Mouse (Mus musculus): Measurements from ENCODE around the gene Ccdc33. TPM values are rescaled to one million over a fixed set of nuclear protein-coding genes. Genes with fewer than 3 reads are reported as not detected.

Ccdc33 gene
- polyA plus RNA-seq, 1 experiment from 2014 or later: 0.17 TPM

DNA sequence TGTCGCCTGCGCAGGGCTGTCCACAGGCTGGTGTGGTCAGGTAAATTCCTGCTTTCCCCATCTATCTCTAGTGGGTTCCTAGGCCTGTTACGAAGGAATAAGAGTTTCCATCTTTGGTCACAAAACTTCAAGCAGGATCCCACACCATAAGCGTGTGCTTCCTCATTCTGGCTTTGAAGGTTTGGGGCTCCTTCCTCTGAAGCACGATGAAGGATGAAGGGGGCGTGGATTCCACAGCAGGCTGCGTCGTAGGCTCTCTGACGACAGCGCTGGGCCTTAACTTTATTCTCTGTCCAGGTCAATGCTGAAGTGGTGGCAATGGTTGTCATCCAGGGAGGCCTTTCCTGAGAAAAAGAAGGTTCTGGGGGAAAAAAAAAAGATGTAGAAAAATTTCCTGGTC is 138.1 kb downstream of the Ccdc33 start:
- Histone ChIP-seq H3K36me3 (ENCODE audit: control insufficient read depth, insufficient read depth, low read length) (no peaks in the 10 kb centered on the region), H3K27me3 (ENCODE audit: control insufficient read depth, insufficient read depth, low read length) (no peaks in the 10 kb centered on the region), H3K27ac (replicated peaks; ENCODE audit: low read depth, low read length) (no peak overlapping the region), H3K9me3 (ENCODE audit: control insufficient read depth, low read length) (no peaks in the 10 kb centered on the region), H3K4me1 (ENCODE audit: control insufficient read depth, insufficient read depth, low read length) (no peaks in the 10 kb centered on the region), H3K9ac (ENCODE audit: low read length) (no peak overlapping the region), H3K4me2 (ENCODE audit: low read depth, severe bottlenecking) (no peak overlapping the region), H3K4me3 (ENCODE audit: low read depth, low read length) (no peak overlapping the region)
- DNase-seq (ENCODE audit: low spot score) (no peak), ATAC-seq (ENCODE audit: insufficient number of reproducible peaks, low FRiP score, low TSS enrichment, low read depth) (no peak)
- 82% methylated on average over 10 of the region's 10 CpGs for WGBS

DNA sequence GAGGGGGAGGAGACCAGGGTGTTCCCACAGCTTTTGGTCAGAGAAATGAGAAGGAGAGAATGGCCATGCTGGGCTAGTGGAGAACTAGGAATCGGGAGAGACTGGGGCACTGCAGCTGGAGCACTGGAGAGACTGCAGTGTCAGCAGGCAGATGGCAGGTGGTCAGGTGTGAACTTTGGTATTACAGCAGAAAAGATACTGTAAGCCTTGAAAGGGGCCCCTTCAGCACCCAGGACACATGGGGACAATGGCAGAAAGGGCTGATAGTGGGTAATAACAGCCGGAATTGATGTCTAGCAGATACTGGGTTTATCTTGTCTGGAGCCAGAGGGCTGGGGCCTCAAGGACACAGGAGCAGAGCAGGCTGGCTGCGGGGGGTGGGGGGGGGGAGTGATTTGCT is 139.8 kb downstream of the Ccdc33 start:
- 54% methylated on average over 3 of the region's 3 CpGs for WGBS
- Histone ChIP-seq H3K9me3 (ENCODE audit: control insufficient read depth, low read length) (no peaks in the 10 kb centered on the region), H3K4me2 (ENCODE audit: low read depth, severe bottlenecking) (no peak overlapping the region)

More for the DNA sequence above, 139.8 kb downstream of the Ccdc33 start:
- Histone ChIP-seq H3K36me3 (ENCODE audit: control insufficient read depth, insufficient read depth, low read length) (no peaks in the 10 kb centered on the region), H3K27ac (replicated peaks; ENCODE audit: low read depth, low read length) (no peak overlapping the region), H3K27me3 (ENCODE audit: control insufficient read depth, insufficient read depth, low read length) (no peaks in the 10 kb centered on the region), H3K9ac (ENCODE audit: low read length) (no peak overlapping the region), H3K4me3 (ENCODE audit: low read depth, low read length) (no peak overlapping the region), H3K4me1 (ENCODE audit: control insufficient read depth, insufficient read depth, low read length) (peaks cover 6% of the 10 kb centered on the region; the same call in 1 of the 2 replicates)
- DNase-seq (ENCODE audit: low spot score) (no peak), ATAC-seq (ENCODE audit: insufficient number of reproducible peaks, low FRiP score, low TSS enrichment, low read depth) (no peak)

Other genes with a start within 250 kb of the Ccdc33 start
- gene Ubl7, start 207.8 kb downstream of the Ccdc33 start, polyA plus RNA-seq (2014; fragmentation: Nextera tagmentation; extraction: Ambion mirVana): 122 and 127 TPM in 2 replicates
- gene Sema7a, start 178.7 kb downstream of the Ccdc33 start, polyA plus RNA-seq (2014; fragmentation: Nextera tagmentation; extraction: Ambion mirVana): 0.35 and 1.4 TPM in 2 replicates
- gene Cyp11a1, start 112.4 kb downstream of the Ccdc33 start, polyA plus RNA-seq (2014; fragmentation: Nextera tagmentation; extraction: Ambion mirVana): 0.12 TPM in 1 of 2 replicates, not detected in the other
- 53.7 and 57.5 TPM in 2 replicates for gene Stra6, start 55.0 kb downstream of the Ccdc33 start, polyA plus RNA-seq (2014; fragmentation: Nextera tagmentation; extraction: Ambion mirVana)
- 30.8 and 37.6 TPM in 2 replicates for gene Islr, start 85.5 kb upstream of the Ccdc33 start, polyA plus RNA-seq (2014; fragmentation: Nextera tagmentation; extraction: Ambion mirVana)
- 0.48 and 0.60 TPM in 2 replicates for gene Islr2, start 85.5 kb upstream of the Ccdc33 start, polyA plus RNA-seq (2014; fragmentation: Nextera tagmentation; extraction: Ambion mirVana)
- 18.7 and 19.6 TPM in 2 replicates for gene Pml, start 131.0 kb upstream of the Ccdc33 start, polyA plus RNA-seq (2014; fragmentation: Nextera tagmentation; extraction: Ambion mirVana)
- gene Stoml1, start 134.3 kb upstream of the Ccdc33 start, polyA plus RNA-seq (2014; fragmentation: Nextera tagmentation; extraction: Ambion mirVana): 19.2 and 24.3 TPM in 2 replicates
- gene Loxl1, start 194.4 kb upstream of the Ccdc33 start, polyA plus RNA-seq (2014; fragmentation: Nextera tagmentation; extraction: Ambion mirVana): 15.1 and 16.0 TPM in 2 replicates